Mouse (Mus musculus): ENCODE measurements around the gene BC030867. TPM values are rescaled to one million over a fixed set of nuclear protein-coding genes. Genes with fewer than 3 reads are reported as not detected.

Gene BC030867
- polyA plus RNA-seq, 1 experiment from 2014 or later = 26.9 TPM

GRCm38 (mm10) chr11:102211011-102211410 lies 37.7 kb upstream of the BC030867 start:
- 43% methylated on average over 5 of the region's 5 CpGs for WGBS
- H3K27me3 ChIP-seq (ENCODE audit: control insufficient read depth, insufficient read depth, low read length) = no peaks in the 10 kb centered on the region
- no peaks in the 10 kb centered on the region for H3K9me3 ChIP-seq (ENCODE audit: control insufficient read depth, low read length)
- no peaks in the 10 kb centered on the region for H3K36me3 ChIP-seq (ENCODE audit: control insufficient read depth, insufficient read depth, low read length)
- DNase-seq (ENCODE audit: low spot score) (no peak), ATAC-seq (ENCODE audit: insufficient number of reproducible peaks, low FRiP score, low TSS enrichment, low read depth) (no peak)
- H3K9ac ChIP-seq (ENCODE audit: low read length) = no peak overlapping the region
- H3K27ac ChIP-seq (replicated peaks; ENCODE audit: low read depth, low read length) = no peak overlapping the region
- H3K4me2 ChIP-seq (ENCODE audit: low read depth, severe bottlenecking) = no peak overlapping the region
- H3K4me1 ChIP-seq (ENCODE audit: control insufficient read depth, insufficient read depth, low read length) = peaks cover 33% of the 10 kb centered on the region
- H3K4me3 ChIP-seq (ENCODE audit: low read depth, low read length) = no peak overlapping the region

GRCm38 (mm10) chr11:102211936-102212341 lies 36.7 kb upstream of the BC030867 start:
- ATAC-seq (ENCODE audit: insufficient number of reproducible peaks, low FRiP score, low TSS enrichment, low read depth) (no peak), DNase-seq (ENCODE audit: low spot score) (no peak)
- Histone ChIP-seq H3K4me2 (ENCODE audit: low read depth, severe bottlenecking) (no peak overlapping the region), H3K27ac (replicated peaks; ENCODE audit: low read depth, low read length) (no peak overlapping the region), H3K36me3 (ENCODE audit: control insufficient read depth, insufficient read depth, low read length) (no peaks in the 10 kb centered on the region), H3K9me3 (ENCODE audit: control insufficient read depth, low read length) (no peaks in the 10 kb centered on the region), H3K4me3 (ENCODE audit: low read depth, low read length) (no peak overlapping the region), H3K9ac (ENCODE audit: low read length) (no peak overlapping the region), H3K27me3 (ENCODE audit: control insufficient read depth, insufficient read depth, low read length) (no peaks in the 10 kb centered on the region), H3K4me1 (ENCODE audit: control insufficient read depth, insufficient read depth, low read length) (peaks cover 33% of the 10 kb centered on the region)
- 62% methylated on average over 18 of the region's 18 CpGs for WGBS

DNA sequence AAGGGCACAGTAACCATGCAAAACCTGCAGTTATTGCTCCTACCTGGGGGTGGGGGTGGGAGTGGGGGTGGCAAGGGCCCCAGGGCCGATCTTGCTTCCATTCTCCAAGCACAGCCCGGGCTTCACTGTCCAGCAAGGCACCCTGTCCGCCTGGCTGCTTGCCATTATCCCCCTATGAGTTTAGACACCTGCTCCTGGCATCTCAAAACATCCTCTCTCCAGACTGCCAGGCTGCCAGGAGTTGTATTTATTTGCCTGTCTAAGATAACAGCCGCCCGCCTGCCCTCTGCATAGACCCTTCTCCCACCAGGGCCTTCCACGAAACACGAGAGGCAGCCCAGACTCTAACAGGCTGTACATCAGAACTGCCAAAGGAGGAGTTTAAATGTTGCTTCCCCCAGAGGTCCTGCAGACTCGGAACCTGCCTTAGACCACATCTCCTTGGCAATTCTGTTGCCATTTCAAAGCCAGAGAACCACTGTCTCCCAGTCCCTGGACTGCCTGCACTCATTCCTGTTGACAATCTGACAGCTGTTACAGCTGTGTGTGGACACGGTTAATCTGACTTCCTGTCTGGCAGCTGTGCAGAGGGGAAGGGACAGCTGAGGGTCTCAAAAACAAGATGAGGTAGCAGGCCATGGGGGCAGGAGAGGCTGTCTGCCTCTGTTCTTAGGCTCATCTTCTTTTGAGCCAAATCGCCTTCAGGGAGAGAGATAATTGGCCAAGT lies 34.1 kb upstream of the BC030867 start:
- peaks cover 44% of the 10 kb centered on the region for H3K4me1 ChIP-seq (ENCODE audit: control insufficient read depth, insufficient read depth, low read length)
- no peak overlapping the region for H3K4me2 ChIP-seq (ENCODE audit: low read depth, severe bottlenecking)
- no peaks in the 10 kb centered on the region; the same call in 1 of the 2 replicates for H3K36me3 ChIP-seq (ENCODE audit: control insufficient read depth, insufficient read depth, low read length)
- no peaks in the 10 kb centered on the region for H3K27me3 ChIP-seq (ENCODE audit: control insufficient read depth, insufficient read depth, low read length)
- no peak overlapping the region for H3K9ac ChIP-seq (ENCODE audit: low read length)
- H3K9me3 ChIP-seq (ENCODE audit: control insufficient read depth, low read length) = no peaks in the 10 kb centered on the region
- ATAC-seq (ENCODE audit: insufficient number of reproducible peaks, low FRiP score, low TSS enrichment, low read depth) = no peak
- H3K4me3 ChIP-seq (ENCODE audit: low read depth, low read length) = no peak overlapping the region
- WGBS = 63% methylated on average over 10 of the region's 10 CpGs
- H3K27ac ChIP-seq (replicated peaks; ENCODE audit: low read depth, low read length) = no peak overlapping the region
- DNase-seq (ENCODE audit: low spot score) = no peak

DNA sequence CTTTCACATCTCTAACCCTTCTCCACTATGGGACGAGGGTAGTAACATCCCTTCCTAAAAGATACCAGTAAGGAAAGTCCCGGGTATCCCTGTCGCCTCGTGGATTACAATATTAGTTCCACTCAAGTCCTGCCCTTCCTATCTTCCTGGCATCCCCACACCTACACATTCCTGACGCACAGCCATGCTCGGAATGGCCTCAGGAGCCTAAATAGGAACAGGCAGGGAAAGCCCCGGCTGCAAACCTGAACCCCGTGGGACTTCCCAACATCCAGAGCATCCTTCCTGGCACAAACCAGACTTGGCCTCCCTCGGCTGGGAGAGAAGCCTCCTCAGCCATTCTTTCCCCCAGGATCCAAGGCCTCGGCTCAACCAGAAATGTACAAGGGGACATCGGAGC lies 33.2 kb upstream of the BC030867 start:
- ATAC-seq (ENCODE audit: insufficient number of reproducible peaks, low FRiP score, low TSS enrichment, low read depth) (no peak), DNase-seq (ENCODE audit: low spot score) (no peak)
- H3K9ac ChIP-seq (ENCODE audit: low read length) = no peak overlapping the region
- H3K4me1 ChIP-seq (ENCODE audit: control insufficient read depth, insufficient read depth, low read length) = peaks cover 49% of the 10 kb centered on the region
- H3K36me3 ChIP-seq (ENCODE audit: control insufficient read depth, insufficient read depth, low read length) = no peaks in the 10 kb centered on the region; the same call in 1 of the 2 replicates
- H3K4me2 ChIP-seq (ENCODE audit: low read depth, severe bottlenecking) = no peak overlapping the region
- H3K9me3 ChIP-seq (ENCODE audit: control insufficient read depth, low read length) = no peaks in the 10 kb centered on the region
- no peak overlapping the region for H3K27ac ChIP-seq (replicated peaks; ENCODE audit: low read depth, low read length)
- 81% methylated on average over 11 of the region's 11 CpGs for WGBS
- H3K4me3 ChIP-seq (ENCODE audit: low read depth, low read length) = no peak overlapping the region
- no peaks in the 10 kb centered on the region for H3K27me3 ChIP-seq (ENCODE audit: control insufficient read depth, insufficient read depth, low read length)

DNA sequence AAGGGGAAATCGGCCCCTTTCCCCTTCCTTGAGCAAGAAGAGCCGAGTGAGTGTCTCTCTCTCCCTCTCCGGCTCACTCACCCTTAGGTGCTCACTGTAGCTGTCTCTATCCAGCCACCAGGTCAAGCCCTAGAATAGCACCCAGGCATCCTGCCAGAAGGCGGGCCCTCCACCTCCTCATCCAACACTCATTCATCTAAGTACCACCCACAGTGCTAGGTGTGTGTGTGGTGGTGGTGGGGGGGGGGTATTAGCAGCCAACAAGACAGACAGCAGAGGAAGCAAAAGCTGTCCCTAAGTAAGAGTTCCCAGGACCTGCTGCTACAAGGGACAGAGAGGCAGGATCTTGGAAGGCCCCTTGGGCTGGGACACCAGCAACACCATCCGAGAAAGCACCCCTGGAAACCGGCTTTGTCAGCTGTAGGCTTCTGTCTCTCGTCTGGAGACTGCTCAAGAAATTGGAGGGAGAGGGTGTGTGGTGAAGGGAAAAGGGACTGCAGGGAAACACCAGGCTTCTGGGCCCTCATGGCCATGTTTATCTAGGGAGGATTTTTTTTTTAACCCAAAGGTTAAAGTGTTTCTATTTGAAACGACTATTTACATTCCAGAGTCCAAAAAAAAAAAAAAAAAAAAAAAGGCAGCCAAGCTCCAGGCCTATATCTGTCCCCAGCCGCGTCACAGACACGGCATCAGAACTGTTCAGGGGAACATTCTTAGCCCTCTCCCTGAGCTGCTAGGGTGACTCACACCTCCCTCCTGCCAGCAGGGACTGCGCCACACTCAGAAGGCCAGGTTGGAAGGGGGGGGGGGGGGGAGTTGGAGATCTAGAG lies 32.4 kb upstream of the BC030867 start:
- Histone ChIP-seq H3K4me2 (ENCODE audit: low read depth, severe bottlenecking) (0 out of 2 replicates have a peak overlapping the region, but pooled peaks have one; percentile 4), H3K27me3 (ENCODE audit: control insufficient read depth, insufficient read depth, low read length) (no peaks in the 10 kb centered on the region), H3K4me3 (ENCODE audit: low read depth, low read length) (no peak overlapping the region; the same call in 1 of the 2 replicates), H3K9me3 (ENCODE audit: control insufficient read depth, low read length) (no peaks in the 10 kb centered on the region), H3K4me1 (ENCODE audit: control insufficient read depth, insufficient read depth, low read length) (peaks cover 49% of the 10 kb centered on the region), H3K36me3 (ENCODE audit: control insufficient read depth, insufficient read depth, low read length) (no peaks in the 10 kb centered on the region; the same call in 1 of the 2 replicates), H3K27ac (replicated peaks; ENCODE audit: low read depth, low read length) (no peak overlapping the region), H3K9ac (ENCODE audit: low read length) (no peak overlapping the region)
- 38% methylated on average over 12 of the region's 12 CpGs for WGBS
- DNase-seq (ENCODE audit: low spot score) = no peak
- ATAC-seq (ENCODE audit: insufficient number of reproducible peaks, low FRiP score, low TSS enrichment, low read depth) = no peak

- ATAC-seq (ENCODE audit: insufficient number of reproducible peaks, low FRiP score, low TSS enrichment, low read depth) (no peak), DNase-seq (ENCODE audit: low spot score) (no peak)
- WGBS = 56% methylated on average over 5 of the region's 5 CpGs
- H3K9me3 ChIP-seq (ENCODE audit: control insufficient read depth, low read length) = no peaks in the 10 kb centered on the region
- 0 out of 2 replicates have a peak overlapping the region, but pooled peaks have one; percentile 76 for H3K4me2 ChIP-seq (ENCODE audit: low read depth, severe bottlenecking)
- H3K27ac ChIP-seq (replicated peaks; ENCODE audit: low read depth, low read length) = no peak overlapping the region
- H3K9ac ChIP-seq (ENCODE audit: low read length) = no peak overlapping the region
- H3K27me3 ChIP-seq (ENCODE audit: control insufficient read depth, insufficient read depth, low read length) = no peaks in the 10 kb centered on the region
- H3K36me3 ChIP-seq (ENCODE audit: control insufficient read depth, insufficient read depth, low read length) = no peaks in the 10 kb centered on the region; the same call in 1 of the 2 replicates
- H3K4me1 ChIP-seq (ENCODE audit: control insufficient read depth, insufficient read depth, low read length) = peaks cover 46% of the 10 kb centered on the region
- H3K4me3 ChIP-seq (ENCODE audit: low read depth, low read length) = no peak overlapping the region
These were observed 31.8 kb upstream of the BC030867 start for GRCm38 (mm10) chr11:102216886-102217240.

DNA sequence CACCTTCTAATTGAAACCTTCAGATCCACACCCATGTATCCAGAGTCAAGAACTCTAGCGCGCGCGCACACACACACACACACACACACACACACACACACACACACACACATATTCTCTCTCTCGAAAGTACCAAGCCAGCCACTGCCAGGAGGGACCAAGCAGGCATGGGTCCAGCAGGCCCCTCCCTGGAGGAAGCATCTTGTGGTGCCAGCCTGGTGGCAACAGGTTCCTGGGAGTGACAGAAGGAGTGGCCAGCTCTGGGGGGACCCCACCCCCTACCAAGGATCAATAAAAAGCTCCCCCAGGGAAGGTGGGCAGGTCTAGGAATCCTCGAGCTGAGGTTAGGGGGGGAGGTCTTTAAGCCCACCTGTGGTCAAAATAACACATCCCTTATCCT lies 31.3 kb upstream of the BC030867 start:
- no peaks in the 10 kb centered on the region for H3K27me3 ChIP-seq (ENCODE audit: control insufficient read depth, insufficient read depth, low read length)
- H3K4me3 ChIP-seq (ENCODE audit: low read depth, low read length) = no peak overlapping the region
- peak overlapping the region; percentile 76; the same call in 1 of the 2 replicates for H3K4me2 ChIP-seq (ENCODE audit: low read depth, severe bottlenecking)
- peak overlapping the region; percentile 18; the same call in 1 of the 2 replicates for H3K9ac ChIP-seq (ENCODE audit: low read length)
- 76% methylated on average over 6 of the region's 6 CpGs for WGBS
- no peak overlapping the region for H3K27ac ChIP-seq (replicated peaks; ENCODE audit: low read depth, low read length)
- H3K36me3 ChIP-seq (ENCODE audit: control insufficient read depth, insufficient read depth, low read length) = no peaks in the 10 kb centered on the region; the same call in 1 of the 2 replicates
- no peak for ATAC-seq (ENCODE audit: insufficient number of reproducible peaks, low FRiP score, low TSS enrichment, low read depth)
- H3K9me3 ChIP-seq (ENCODE audit: control insufficient read depth, low read length) = no peaks in the 10 kb centered on the region
- H3K4me1 ChIP-seq (ENCODE audit: control insufficient read depth, insufficient read depth, low read length) = peaks cover 49% of the 10 kb centered on the region
- no peak for DNase-seq (ENCODE audit: low spot score)

DNA sequence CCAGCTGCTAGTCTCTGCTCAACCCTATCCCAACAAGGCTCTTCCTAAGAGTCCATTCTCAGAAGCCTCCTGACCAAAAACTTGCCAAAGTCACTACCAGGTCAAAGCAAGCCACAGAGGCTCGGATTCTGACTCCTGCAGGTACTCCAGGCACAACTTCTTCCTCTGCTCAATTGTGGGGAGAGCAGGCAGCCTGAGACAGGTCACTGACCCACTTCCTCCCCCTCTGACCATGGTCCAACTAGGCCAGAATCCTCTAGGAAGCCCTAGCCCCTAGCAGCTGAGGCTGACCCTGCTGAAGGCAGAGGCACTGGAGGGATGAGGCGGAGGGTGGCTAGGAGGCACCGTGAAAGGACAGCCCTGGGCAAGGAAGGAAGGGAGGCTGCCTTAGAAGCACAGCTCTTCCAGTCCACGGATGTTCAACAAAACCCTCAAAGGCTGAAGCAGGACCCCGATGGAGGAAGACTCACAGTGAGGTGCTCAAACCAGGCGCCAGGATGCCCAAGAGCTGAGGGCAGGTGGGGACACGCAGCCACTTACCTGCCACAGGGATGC lies 30.7 kb upstream of the BC030867 start:
- H3K27me3 ChIP-seq (ENCODE audit: control insufficient read depth, insufficient read depth, low read length) = no peaks in the 10 kb centered on the region
- ATAC-seq (ENCODE audit: insufficient number of reproducible peaks, low FRiP score, low TSS enrichment, low read depth) (no peak), DNase-seq (ENCODE audit: low spot score) (no peak)
- H3K9ac ChIP-seq (ENCODE audit: low read length) = peak overlapping the region; percentile 49
- no peaks in the 10 kb centered on the region for H3K9me3 ChIP-seq (ENCODE audit: control insufficient read depth, low read length)
- H3K4me2 ChIP-seq (ENCODE audit: low read depth, severe bottlenecking) = peak overlapping the region; percentile 76
- H3K36me3 ChIP-seq (ENCODE audit: control insufficient read depth, insufficient read depth, low read length) = no peaks in the 10 kb centered on the region; the same call in 1 of the 2 replicates
- peaks cover 49% of the 10 kb centered on the region for H3K4me1 ChIP-seq (ENCODE audit: control insufficient read depth, insufficient read depth, low read length)
- peak overlapping the region; percentile 28 for H3K4me3 ChIP-seq (ENCODE audit: low read depth, low read length)
- no peak overlapping the region; the same call in 1 of the 2 replicates for H3K27ac ChIP-seq (replicated peaks; ENCODE audit: low read depth, low read length)
- WGBS = 71% methylated on average over 7 of the region's 7 CpGs

Data from limb, embryonic 11.5 days (tissue).